Mouse (Mus musculus) layer of hippocampus, postnatal 10 days (tissue): ENCODE results near the gene Myh10. TPM values are rescaled to one million over a fixed set of nuclear protein-coding genes. Genes with fewer than 3 reads are reported as not detected.

Experiments
- DNase-seq, 2 experiments: peaks; one replicate each; pipeline ENCODE4 v3.0.0; 2021; ENCODE audit warnings: low spot score in 2 of 2
- long read RNA-seq: library from polyadenylated mRNA; stranded (forward); transcript quantifications from one replicate; pipeline ENCODE4 v2.0.0, GENCODE M21; 2023
- total RNA-seq, 2 experiments: library from RNA; stranded (reverse); gene quantifications; 2 replicates each; pipeline ENCODE4 v1.2.3; 2021

The Myh10 gene
- 100 to 1,000 TPM; 164 to 167 TPM for total RNA-seq
- long read RNA-seq, full-length matches to known transcripts = 11 of 31 reads
- long read RNA-seq, partial matches to known transcripts = 12 of 31 reads
- long read RNA-seq, other reads (novel, unspliced or antisense) = 8 of 31 reads

- DNase-seq = peak; percentile 100
These were observed at the start of gene Myh10 for GRCm38 (mm10) chr11:68691321-68692009. TSS of gene Myh10 (plus strand) at chr11:68691559.

GRCm38 (mm10) chr11:68644781-68645180 is 46.6 kb upstream of the Myh10 start:
- DNase-seq = no peak

GRCm38 (mm10) chr11:68647808-68648207 is 43.6 kb upstream of the Myh10 start:
- no peak for DNase-seq

GRCm38 (mm10) chr11:68648385-68649148 is 42.8 kb upstream of the Myh10 start:
- no peak for DNase-seq

- no peak for DNase-seq
These were observed 39.8 kb upstream of the Myh10 start for GRCm38 (mm10) chr11:68651518-68651917.

- no peak for DNase-seq
These were observed 35.8 kb upstream of the Myh10 start for GRCm38 (mm10) chr11:68655524-68655923.

- no peak for DNase-seq
These were observed 34.3 kb upstream of the Myh10 start for GRCm38 (mm10) chr11:68656887-68657685.

- peak; percentile 75 to 78 for DNase-seq
These were observed 33.5 kb upstream of the Myh10 start for GRCm38 (mm10) chr11:68657811-68658210.

GRCm38 (mm10) chr11:68665331-68665730 is 26.0 kb upstream of the Myh10 start:
- no peak for DNase-seq

GRCm38 (mm10) chr11:68666210-68666609 is 25.1 kb upstream of the Myh10 start:
- no peak for DNase-seq

- DNase-seq = no peak
These were observed 18.9 kb upstream of the Myh10 start for GRCm38 (mm10) chr11:68672270-68672970.

- no peak for DNase-seq
These were observed 17.3 kb upstream of the Myh10 start for GRCm38 (mm10) chr11:68674071-68674470.

GRCm38 (mm10) chr11:68674643-68675042 is 16.7 kb upstream of the Myh10 start:
- no peak for DNase-seq

- no peak for DNase-seq
These were observed 16.1 kb upstream of the Myh10 start for GRCm38 (mm10) chr11:68675274-68675673.

GRCm38 (mm10) chr11:68681254-68681839 is 10.0 kb upstream of the Myh10 start:
- no peak for DNase-seq

- DNase-seq = no peak
These were observed 9.1 kb upstream of the Myh10 start for GRCm38 (mm10) chr11:68682136-68682806.

GRCm38 (mm10) chr11:68686001-68686400 is 5.4 kb upstream of the Myh10 start:
- no peak for DNase-seq

- no peak for DNase-seq
These were observed 2.1 kb upstream of the Myh10 start for GRCm38 (mm10) chr11:68689304-68689703.

GRCm38 (mm10) chr11:68690465-68690864 is 894 bp upstream of the Myh10 start:
- no peak for DNase-seq
